Mouse (Mus musculus) monocyte, adult 59 days (primary cell): ENCODE results near the gene Acsl4. TPM values are rescaled to one million over a fixed set of nuclear protein-coding genes. Genes with fewer than 3 reads are reported as not detected.

Experiments
- total RNA-seq, 2 experiments: library from RNA; stranded (reverse); gene quantifications; one replicate each; pipeline ENCODE4 v1.2.4; 2023

The Acsl4 gene
- total RNA-seq = 10 to 100 TPM; 27.1 to 27.3 TPM

DNA sequence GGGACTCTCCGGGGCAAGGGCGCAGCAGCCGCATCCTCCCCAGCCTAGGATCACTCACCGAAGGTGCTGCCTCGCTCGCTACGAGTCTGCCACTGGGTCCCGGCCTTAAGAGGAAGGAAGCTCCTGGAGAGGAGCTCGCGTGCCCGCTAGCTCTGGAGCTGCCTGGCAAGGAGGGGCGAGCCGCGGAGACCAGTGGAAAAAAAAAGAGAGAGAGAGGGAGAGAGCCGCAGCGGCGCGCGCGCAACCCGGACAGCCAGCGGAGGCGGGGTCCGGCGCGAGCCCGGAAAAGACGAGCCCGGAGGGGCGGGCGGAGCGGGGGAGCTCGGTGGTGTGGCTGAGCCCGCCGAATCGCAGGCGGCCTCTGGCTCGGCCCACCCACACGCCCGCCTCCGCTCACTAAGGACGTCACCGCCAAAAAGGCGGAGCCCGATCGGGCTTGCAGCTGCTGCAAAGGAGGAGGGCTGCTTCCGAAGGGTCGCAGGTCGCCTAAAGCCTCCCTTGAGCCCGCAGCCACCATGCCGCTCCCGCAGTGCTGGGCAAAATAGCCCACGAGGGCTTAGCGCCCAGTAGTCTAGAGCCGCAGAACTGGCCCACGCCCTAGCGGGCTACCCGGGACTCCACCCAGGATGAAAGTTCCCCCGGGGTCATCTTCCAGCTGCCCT, at the start of gene Acsl4:
TSS of gene Acsl4 (minus strand) at position 289 of the 662 bp plus-strand sequence.

DNA sequence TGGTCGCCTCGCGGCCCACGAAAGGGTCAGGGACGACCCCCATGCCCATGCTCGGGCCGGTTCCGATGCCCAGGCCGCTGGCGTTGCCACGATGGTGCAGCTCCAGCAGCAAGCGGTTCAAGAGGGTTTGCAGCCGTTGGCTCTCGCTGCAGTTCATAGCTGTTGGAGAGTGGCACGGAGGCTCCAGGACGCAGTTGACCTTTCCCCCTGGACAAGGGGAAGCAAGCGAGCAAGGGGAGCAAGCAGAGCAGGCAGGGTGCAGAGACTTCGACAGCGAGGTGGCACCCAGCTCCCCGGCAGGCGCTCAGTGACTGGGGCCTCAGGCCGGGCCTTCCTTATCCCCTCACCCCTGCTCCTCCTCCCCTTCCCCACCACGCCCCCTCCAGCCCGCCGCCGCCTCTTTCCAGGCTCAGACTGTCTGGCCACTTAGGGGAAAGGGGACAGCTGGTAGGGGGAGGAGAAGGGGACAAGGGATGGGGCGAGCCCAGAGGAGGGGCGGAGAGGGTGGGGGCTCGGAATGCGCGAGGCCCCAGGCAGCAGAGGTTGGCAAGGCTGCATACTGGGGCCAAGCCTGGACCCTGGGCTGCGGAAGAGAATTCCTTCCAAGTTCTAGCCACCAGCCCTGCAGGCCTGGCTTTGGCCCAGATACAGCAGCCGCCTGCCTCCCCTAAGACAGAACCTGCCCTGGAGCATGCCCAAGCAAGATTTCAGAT, 84.3 kb downstream of the Acsl4 start, which contains the start of gene Kcne1l:
TSS of gene Kcne1l (minus strand) at position 426 of the 713 bp plus-strand sequence.

Other genes starting within 250 kb of the Acsl4 start
- not detected for gene Gucy2f, start 193.6 kb downstream of the Acsl4 start, total RNA-seq
- 10 to 100 TPM; 16.5 to 17.0 TPM for gene Nxt2, start 163.8 kb downstream of the Acsl4 start, total RNA-seq
- not detected for gene Kcne1l, start 84.2 kb downstream of the Acsl4 start, total RNA-seq